Mouse (Mus musculus) megakaryocyte, adult 5-6 weeks (primary cell): ENCODE measurements around the gene Cct6b. TPM values are rescaled to one million over a fixed set of nuclear protein-coding genes. Genes with fewer than 3 reads are reported as not detected.
"Not testable (repeated sequence)": the region's sequence is repeated elsewhere in the genome, so short reads cannot be mapped to it uniquely, and the experiment has no call there.

ENCODE experiments used
- ATAC-seq: 2 replicates; pipeline ENCODE4 v1.8.0; 2016; ENCODE audit warnings: mild to moderate bottlenecking, inconsistent platforms; ENCODE audit not compliant: poor library complexity, severe bottlenecking
- total RNA-seq, 2 experiments: library from RNA; stranded (forward) in 1 of 2; stranded (reverse) in 1 of 2; fragments of 153-499, 151-499 nt in 1 of 2; fragments of 221-1000, 200-1000 nt in 1 of 2; gene quantifications; 2 replicates each; pipeline versions ENCODE4 v1.2.3 to v1.2.4; 2015 to 2017

The Cct6b gene
- total RNA-seq, 2 experiments from 2014 or later, result not detected

- no peak for ATAC-seq
Observed at GRCm38 (mm10) chr11:82708934-82709333, 55.2 kb downstream of the Cct6b start.

- no peak for ATAC-seq
Observed at GRCm38 (mm10) chr11:82705082-82705481, 59.0 kb downstream of the Cct6b start.

GRCm38 (mm10) chr11:82699865-82700410 is 64.2 kb downstream of the Cct6b start:
- no peak for ATAC-seq

GRCm38 (mm10) chr11:82695930-82696329 is 68.2 kb downstream of the Cct6b start:
- ATAC-seq, result no peak

GRCm38 (mm10) chr11:82694947-82695346 is 69.2 kb downstream of the Cct6b start:
- not testable (repeated sequence) for ATAC-seq

- ATAC-seq, result no peak
Observed at GRCm38 (mm10) chr11:82692668-82693067, 71.5 kb downstream of the Cct6b start.

GRCm38 (mm10) chr11:82690476-82690875 is 73.6 kb downstream of the Cct6b start:
- no peak for ATAC-seq

GRCm38 (mm10) chr11:82687668-82688067 is 76.5 kb downstream of the Cct6b start:
- ATAC-seq, result no peak

GRCm38 (mm10) chr11:82684676-82685075 is 79.4 kb downstream of the Cct6b start:
- no peak for ATAC-seq

GRCm38 (mm10) chr11:82683765-82684505 is 80.2 kb downstream of the Cct6b start:
- ATAC-seq, result no peak

GRCm38 (mm10) chr11:82678561-82678960 is 85.6 kb downstream of the Cct6b start:
- no peak for ATAC-seq

Other genes starting within 250 kb of the Cct6b start
- 13.9 and 15.6 TPM in 2 replicates for gene Zfp830, start within 50 bp of the Cct6b start, total RNA-seq (2015)
- 39.9 and 46.3 TPM in 2 replicates for gene Zfp830, start within 50 bp of the Cct6b start, total RNA-seq (2017)
- 14.0 and 15.7 TPM in 2 replicates for gene Lig3, start 16.8 kb upstream of the Cct6b start, total RNA-seq (2015)
- 17.7 and 20.3 TPM in 2 replicates for gene Lig3, start 16.8 kb upstream of the Cct6b start, total RNA-seq (2017)
- gene Rffl, start 106.9 kb upstream of the Cct6b start, total RNA-seq (2015), result 20.5 and 26.7 TPM in 2 replicates
- 20.1 and 25.4 TPM in 2 replicates for gene Rffl, start 106.9 kb upstream of the Cct6b start, total RNA-seq (2017)
- gene Rad51d, start 126.3 kb upstream of the Cct6b start, total RNA-seq (2015), result 7.1 and 7.9 TPM in 2 replicates
- 8.8 and 10.3 TPM in 2 replicates for gene Rad51d, start 126.3 kb upstream of the Cct6b start, total RNA-seq (2017)
- not detected in 2 replicates for gene Fndc8, start 127.8 kb upstream of the Cct6b start, total RNA-seq (2015)
- not detected in 2 replicates for gene Fndc8, start 127.8 kb upstream of the Cct6b start, total RNA-seq (2017)
- gene Nle1, start 144.1 kb upstream of the Cct6b start, total RNA-seq (2015), result 4.7 TPM in 2 replicates
- 2.6 and 3.1 TPM in 2 replicates for gene Nle1, start 144.1 kb upstream of the Cct6b start, total RNA-seq (2017)
- gene Unc45b, start 146.2 kb upstream of the Cct6b start, total RNA-seq (2015), result not detected in 2 replicates
- not detected in 2 replicates for gene Unc45b, start 146.2 kb upstream of the Cct6b start, total RNA-seq (2017)
- 60.7 and 62.4 TPM in 2 replicates for gene Slfn5, start 187.0 kb upstream of the Cct6b start, total RNA-seq (2015)
- gene Slfn5, start 187.0 kb upstream of the Cct6b start, total RNA-seq (2017), result 112 and 116 TPM in 2 replicates
- 39.4 and 40.0 TPM in 2 replicates for gene Slfn9, start 227.5 kb upstream of the Cct6b start, total RNA-seq (2015)
- gene Slfn9, start 227.5 kb upstream of the Cct6b start, total RNA-seq (2017), result 39.5 and 40.9 TPM in 2 replicates